Mouse (Mus musculus): ENCODE data around the gene Itpr3.

Itpr3 gene

GRCm38 (mm10) chr17:27119540-27119895 lies 62.4 kb downstream of the Itpr3 start:
- DNase-seq (ENCODE audit: low spot score): no peak

DNA sequence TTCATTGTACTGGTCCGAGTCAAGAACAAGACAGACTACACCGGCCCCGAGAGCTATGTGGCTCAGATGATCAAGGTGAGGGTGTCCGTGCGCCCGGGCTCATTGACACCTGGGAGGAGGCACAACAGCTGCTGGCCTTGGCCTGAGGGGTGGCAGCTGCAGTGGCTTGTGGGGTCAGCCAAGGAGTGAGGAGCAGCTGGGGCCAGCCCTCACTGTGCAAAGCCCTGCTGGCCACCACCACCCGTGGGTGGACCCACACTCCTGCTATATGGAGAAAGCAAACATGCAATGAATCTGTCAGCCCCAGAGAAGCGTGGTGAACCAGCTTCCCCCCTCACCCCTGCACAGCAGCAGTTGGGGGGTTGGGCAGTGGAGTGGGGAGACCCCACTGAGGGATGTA lies 62.9 kb downstream of the Itpr3 start:
- DNase-seq (ENCODE audit: low spot score): no peak

- DNase-seq (ENCODE audit: low spot score): no peak
Observed at GRCm38 (mm10) chr17:27120561-27121024, 63.5 kb downstream of the Itpr3 start.

DNA sequence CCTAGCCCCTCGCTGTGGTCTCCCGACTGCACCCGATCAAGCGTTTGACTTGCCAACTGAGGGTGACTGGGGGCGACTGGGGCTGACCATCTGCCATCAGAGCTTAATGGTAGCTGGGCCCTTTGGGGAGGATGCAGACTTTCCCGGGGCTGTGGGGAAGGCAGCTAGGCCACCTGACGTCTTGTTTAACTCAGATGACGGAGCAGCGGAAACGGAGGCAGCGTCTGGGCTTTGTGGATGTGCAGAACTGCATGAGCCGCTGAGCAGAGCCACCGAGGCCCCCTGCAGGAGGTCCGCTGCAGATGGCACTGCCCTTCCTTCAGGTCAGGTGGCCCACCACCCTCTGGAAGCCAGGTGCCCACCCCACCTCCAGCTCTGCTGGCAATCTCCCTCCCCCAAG lies 64.2 kb downstream of the Itpr3 start:
- DNase-seq (ENCODE audit: low spot score): no peak

GRCm38 (mm10) chr17:27121781-27122180 lies 64.7 kb downstream of the Itpr3 start:
- no peak for DNase-seq (ENCODE audit: low spot score)

GRCm38 (mm10) chr17:27122701-27123100 lies 65.6 kb downstream of the Itpr3 start:
- no peak for DNase-seq (ENCODE audit: low spot score)

- DNase-seq (ENCODE audit: low spot score): no peak
Observed at GRCm38 (mm10) chr17:27123103-27123502, 66.0 kb downstream of the Itpr3 start.

- no peak for DNase-seq (ENCODE audit: low spot score)
Observed at GRCm38 (mm10) chr17:27123813-27124375, 66.8 kb downstream of the Itpr3 start.

- DNase-seq (ENCODE audit: low spot score): peak; percentile 55
Observed at GRCm38 (mm10) chr17:27125185-27125584, 68.1 kb downstream of the Itpr3 start.

DNA sequence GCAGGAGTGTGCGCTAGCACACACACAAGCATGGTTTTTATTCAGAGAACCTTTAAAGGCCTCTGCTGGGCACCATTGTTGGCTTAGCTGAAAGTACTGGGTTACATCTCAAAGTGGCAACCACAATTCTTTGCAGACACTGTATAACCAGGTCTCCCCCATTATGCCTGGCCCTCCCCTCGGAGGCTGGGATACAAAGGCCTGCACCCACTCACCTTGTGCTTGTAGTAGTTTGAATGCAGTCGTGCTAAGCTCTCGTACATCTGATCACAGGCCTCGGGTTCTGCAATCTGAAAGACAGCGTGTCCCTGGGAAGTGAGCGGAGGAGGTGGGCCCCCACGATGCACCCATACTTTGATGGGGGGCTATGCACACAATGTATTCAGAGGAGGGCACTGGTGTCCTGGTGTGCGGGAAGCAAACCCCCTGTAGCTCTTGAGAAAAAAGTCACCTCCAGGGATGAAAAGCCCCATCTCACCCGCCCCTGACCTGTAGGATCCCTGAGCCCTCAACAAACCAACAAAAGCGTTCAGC lies 68.6 kb downstream of the Itpr3 start:
- no peak for DNase-seq (ENCODE audit: low spot score)

GRCm38 (mm10) chr17:27126974-27127373 lies 69.9 kb downstream of the Itpr3 start:
- DNase-seq (ENCODE audit: low spot score): no peak

- DNase-seq (ENCODE audit: low spot score): no peak
Observed at GRCm38 (mm10) chr17:27128189-27128588, 71.1 kb downstream of the Itpr3 start.

DNA sequence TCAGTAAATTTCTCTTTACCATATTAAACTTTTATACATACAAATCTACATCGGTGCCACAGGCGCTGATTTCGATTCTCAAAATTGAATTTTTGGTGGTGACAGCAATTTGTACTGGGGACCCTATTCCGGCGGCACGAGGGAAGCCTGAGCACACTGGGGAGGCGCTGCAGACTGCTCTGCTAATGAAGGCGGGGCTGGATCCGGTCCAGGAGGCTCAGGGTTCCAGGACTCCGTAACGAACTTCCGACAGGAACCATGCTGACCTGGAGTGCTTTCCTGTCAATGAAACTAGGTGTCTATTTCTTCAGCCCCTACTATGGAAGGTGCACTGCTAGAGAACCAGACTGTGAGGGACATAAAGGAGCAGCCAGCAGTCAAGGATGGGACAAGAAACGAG lies 72.2 kb downstream of the Itpr3 start:
- no peak for DNase-seq (ENCODE audit: low spot score)

DNA sequence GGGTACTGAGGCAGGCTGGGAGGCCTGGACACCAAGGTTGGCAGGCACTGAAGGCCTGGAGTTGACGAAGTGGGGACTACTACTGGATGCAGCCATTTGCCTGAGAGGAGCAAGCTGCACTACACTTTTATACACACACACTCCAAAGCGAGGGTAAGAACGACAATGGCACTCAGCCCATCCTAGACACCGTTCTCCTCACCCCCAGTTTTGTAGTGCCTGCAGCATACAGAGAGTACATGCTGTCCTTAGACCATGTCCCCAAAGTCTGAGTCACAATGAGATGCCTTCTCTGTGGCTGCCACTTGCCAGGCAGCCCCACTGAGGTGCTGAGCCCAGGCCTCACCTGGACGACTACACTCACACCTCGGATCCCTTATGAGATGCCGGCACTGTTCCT lies 72.7 kb downstream of the Itpr3 start:
- no peak for DNase-seq (ENCODE audit: low spot score)

DNA sequence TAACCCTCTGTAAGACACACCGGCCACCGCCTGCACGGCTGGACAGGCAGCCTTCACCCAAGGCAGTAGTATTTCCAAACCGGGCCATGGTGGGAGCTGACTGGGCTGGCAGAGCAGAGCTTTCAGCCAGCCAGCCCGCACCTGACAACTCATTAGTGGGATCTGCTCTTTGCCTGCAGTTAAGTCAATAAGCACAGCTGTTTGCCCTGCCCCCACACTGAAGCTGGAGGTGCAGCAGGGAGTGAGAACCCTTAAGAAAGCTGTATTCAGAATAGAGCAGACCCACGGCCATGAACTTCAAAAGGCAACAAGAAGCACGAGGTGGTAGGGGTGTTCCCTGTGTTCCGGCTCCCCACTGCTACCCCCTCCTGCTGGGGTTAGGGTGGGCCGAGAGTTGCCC lies 73.1 kb downstream of the Itpr3 start:
- no peak for DNase-seq (ENCODE audit: low spot score)

GRCm38 (mm10) chr17:27131240-27131665 lies 74.1 kb downstream of the Itpr3 start:
- no peak for DNase-seq (ENCODE audit: low spot score)

- no peak for DNase-seq (ENCODE audit: low spot score)
Observed at GRCm38 (mm10) chr17:27132238-27132637, 75.1 kb downstream of the Itpr3 start.

- DNase-seq (ENCODE audit: low spot score): peak; percentile 95
Observed at GRCm38 (mm10) chr17:27133551-27134141, 76.5 kb downstream of the Itpr3 start, which contains the start of gene Uqcc2. Gene Uqcc2 (minus strand): TSS chr17:27133916.

GRCm38 (mm10) chr17:27134187-27134586 lies 77.1 kb downstream of the Itpr3 start:
- no peak for DNase-seq (ENCODE audit: low spot score)

GRCm38 (mm10) chr17:27134715-27135114 lies 77.6 kb downstream of the Itpr3 start:
- DNase-seq (ENCODE audit: low spot score): no peak

- no peak for DNase-seq (ENCODE audit: low spot score)
Observed at GRCm38 (mm10) chr17:27138396-27138795, 81.3 kb downstream of the Itpr3 start.

- no peak for DNase-seq (ENCODE audit: low spot score)
Observed at GRCm38 (mm10) chr17:27139304-27139703, 82.2 kb downstream of the Itpr3 start.

- no peak for DNase-seq (ENCODE audit: low spot score)
Observed at GRCm38 (mm10) chr17:27140262-27140661, 83.2 kb downstream of the Itpr3 start.

- DNase-seq (ENCODE audit: low spot score): no peak
Observed at GRCm38 (mm10) chr17:27141971-27142450, 84.9 kb downstream of the Itpr3 start.

All from c-Kit-positive CD71-positive TER-119-positive erythroid progenitor cells, embryonic 14.5 days (primary cell).